ENCODE assay signal across 15 mouse cellular contexts in the genomic region with DNA sequence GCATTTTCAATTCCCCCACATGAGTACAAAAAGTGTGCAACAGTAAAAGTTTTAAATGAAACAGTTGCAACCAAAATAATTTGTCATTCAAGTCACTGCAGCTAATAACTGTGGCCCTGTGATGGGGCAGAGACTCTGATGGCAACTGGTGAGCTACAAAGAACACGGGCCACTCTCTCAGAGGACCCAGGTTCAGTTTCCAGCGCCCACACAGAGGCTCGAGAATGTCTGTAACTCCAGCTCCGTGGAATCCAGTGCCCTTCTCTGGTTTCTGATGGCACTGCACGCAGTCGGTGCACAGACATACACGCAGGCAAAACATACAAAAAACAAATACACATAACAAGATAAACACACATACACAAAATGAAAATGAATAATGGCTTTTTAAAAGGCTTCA. TPM values are rescaled to one million over a fixed set of nuclear protein-coding genes. Genes with fewer than 3 reads are reported as not detected.
DNase-seq lines count a peak whose midpoint lies in the region.
"Had no signal": no experiment of that assay in that cellular context is flagged by ENCODE, and none has a peak within 500 bp of the region (broad histone marks: within the 10 kb centered on the region; RNA-seq: fewer than 3 reads in every experiment).

No protein-coding gene starts in this region.

- H3K27ac ChIP-seq in heart, embryonic 10.5 days, result no peak overlapping the region
- H3K27ac ChIP-seq in limb, embryonic 10.5 days, result no peak overlapping the region
- H3K27ac ChIP-seq: embryonic facial prominence, embryonic 10.5 days; embryonic facial prominence, embryonic 12.5 days; forebrain, embryonic 13.5 days; forebrain, embryonic 15.5 days had no signal

- DNase-seq in cerebellum, adult 8-10 months, result peak; percentile 21
- DNase-seq in cerebellum, postnatal 10 days, result no peak
- peak; percentile 63 for DNase-seq in heart, embryonic 10.5 days (ENCODE audit: low spot score)
- no peak for DNase-seq in heart, postnatal 25 days (ENCODE audit: low spot score)
- DNase-seq in limb, embryonic 10.5 days (ENCODE audit: low spot score), result peak; percentile 18
- no peak for DNase-seq in adrenal gland, postnatal 10 days
- DNase-seq: adrenal gland, adult 2 months; adrenal gland, postnatal 14 days; adrenal gland, postnatal 36 days; forebrain, postnatal 0 days had no signal

- H3K27me3 ChIP-seq in heart, embryonic 10.5 days (ENCODE audit: insufficient read depth, poor library complexity, severe bottlenecking), result peaks cover 7% of the 10 kb centered on the region; the same call in 1 of the 2 replicates
- peaks cover 4% of the 10 kb centered on the region; the same call in 1 of the 2 replicates for H3K27me3 ChIP-seq in limb, embryonic 10.5 days (ENCODE audit: low read depth, poor library complexity, severe bottlenecking)
- H3K27me3 ChIP-seq: embryonic facial prominence, embryonic 12.5 days; forebrain, embryonic 13.5 days; forebrain, embryonic 15.5 days had no signal

- no peak overlapping the region for H3K4me3 ChIP-seq in heart, embryonic 10.5 days
- H3K4me3 ChIP-seq in limb, embryonic 10.5 days, result no peak overlapping the region
- H3K4me3 ChIP-seq: embryonic facial prominence, embryonic 10.5 days; embryonic facial prominence, embryonic 12.5 days; forebrain, embryonic 13.5 days; forebrain, embryonic 15.5 days had no signal

- H3K4me1 ChIP-seq in heart, embryonic 10.5 days, result peaks cover 20% of the 10 kb centered on the region
- H3K4me1 ChIP-seq in limb, embryonic 10.5 days, result peaks cover 15% of the 10 kb centered on the region

- WGBS in heart, embryonic 10.5 days, result 86% methylated on average over 7 of the region's 7 CpGs
- WGBS in limb, embryonic 10.5 days, result 88% methylated on average over 7 of the region's 7 CpGs

- H3K9me3 ChIP-seq in heart, embryonic 10.5 days, result no peaks in the 10 kb centered on the region
- H3K9me3 ChIP-seq in limb, embryonic 10.5 days (replicated peaks), result no peaks in the 10 kb centered on the region
- H3K9me3 ChIP-seq: embryonic facial prominence, embryonic 10.5 days; embryonic facial prominence, embryonic 12.5 days; forebrain, embryonic 13.5 days; forebrain, embryonic 15.5 days had no signal

- H3K36me3 ChIP-seq in heart, embryonic 10.5 days, result no peaks in the 10 kb centered on the region
- H3K36me3 ChIP-seq in limb, embryonic 10.5 days, result no peaks in the 10 kb centered on the region
- H3K36me3 ChIP-seq: embryonic facial prominence, embryonic 10.5 days; embryonic facial prominence, embryonic 12.5 days; forebrain, embryonic 15.5 days had no signal

- intact Hi-C loops in heart, postnatal 25 days (cut with DNase I), result no loop called here

RNA-seq across cellular contexts. Expression of gene Scrn1, which starts 8.6 kb away (rescaled TPM):
- 10.5 and 12.1 TPM in 2 replicates for polyA plus RNA-seq in heart, embryonic 10.5 days (2016; fragmentation: Nextera tagmentation; extraction: Ambion mirVana)
- 10 to 100 TPM in 1 of 2 experiments, 1 to 10 TPM in 1; 9.2 to 12.0 TPM for total RNA-seq in heart, postnatal 25 days (2021)
- 2.6 and 7.8 TPM in 2 replicates for polyA plus RNA-seq in limb, embryonic 10.5 days (2016; fragmentation: Nextera tagmentation; extraction: Ambion mirVana)
- total RNA-seq in adrenal gland, postnatal 10 days (2021), result 10 to 100 TPM; 18.1 to 27.5 TPM
- total RNA-seq: MEL had no signal

RNA-seq across cellular contexts. Expression of gene Plekha8, which starts 37.2 kb away (rescaled TPM):
- polyA plus RNA-seq in heart, embryonic 10.5 days (2016; fragmentation: Nextera tagmentation; extraction: Ambion mirVana), result 10.3 and 11.9 TPM in 2 replicates
- total RNA-seq in heart, postnatal 25 days (2021), result 10 to 100 TPM; 10.6 TPM
- 17.1 and 21.8 TPM in 2 replicates for polyA plus RNA-seq in limb, embryonic 10.5 days (2016; fragmentation: Nextera tagmentation; extraction: Ambion mirVana)
- total RNA-seq in adrenal gland, postnatal 10 days (2021), result 10 to 100 TPM; 15.8 to 17.6 TPM

RNA-seq across cellular contexts. Expression of gene Fkbp14, which starts 39.4 kb away (rescaled TPM):
- 19.8 and 24.6 TPM in 2 replicates for polyA plus RNA-seq in heart, embryonic 10.5 days (2016; fragmentation: Nextera tagmentation; extraction: Ambion mirVana)
- total RNA-seq in heart, postnatal 25 days (2021), result 10 to 100 TPM in 1 of 2 experiments, 1 to 10 TPM in 1; 8.2 to 10.4 TPM
- polyA plus RNA-seq in limb, embryonic 10.5 days (2016; fragmentation: Nextera tagmentation; extraction: Ambion mirVana), result 8.7 and 14.2 TPM in 2 replicates
- 10 to 100 TPM; 19.8 to 20.7 TPM for total RNA-seq in adrenal gland, postnatal 10 days (2021)

Comparison
In these comparisons a context has a peak if more than half of its experiments do, and no peak if none do; other contexts are left out.
1. DNase-seq: peak in cerebellum, adult 8-10 months (single experiment), heart, embryonic 10.5 days (single experiment) and limb, embryonic 10.5 days (single experiment); none in cerebellum, postnatal 10 days (0 of 2), heart, postnatal 25 days (single experiment) and adrenal gland, postnatal 10 days (single experiment).